Mouse (Mus musculus) midbrain, embryonic 11.5 days (tissue): ENCODE measurements around the gene Actb. TPM values are rescaled to one million over a fixed set of nuclear protein-coding genes. Genes with fewer than 3 reads are reported as not detected.

Experiments
- ATAC-seq: fragments of 200-750 bp; cut with Nextera tagmentation; 2 replicates; pipeline ENCODE4 v1.8.0; 2017; ENCODE audit warnings: moderate TSS enrichment, moderate library complexity; ENCODE audit not compliant: low FRiP score
- DNase-seq: peaks from one replicate; pipeline ENCODE4 v3.0.0; 2015; ENCODE audit warnings: low spot score; ENCODE audit errors: missing footprints
- H3K27ac ChIP-seq: fragments of 300-500 bp; sonication (generic); 2 replicates; pipeline ENCODE4 v1.5.1; 2014; ENCODE audit warnings: low read depth, low read length
- H3K27me3 ChIP-seq: fragments of 300-500 bp; sonication (generic); 2 replicates; pipeline ENCODE4 v1.6.1; 2014; ENCODE audit warnings: mild to moderate bottlenecking, low read length, moderate library complexity, mixed read lengths; ENCODE audit not compliant: control insufficient read depth, insufficient read depth
- H3K36me3 ChIP-seq: fragments of 300-500 bp; sonication (generic); 2 replicates; pipeline ENCODE4 v1.6.1; 2014; ENCODE audit warnings: mild to moderate bottlenecking, low read length, moderate library complexity, mixed read lengths; ENCODE audit not compliant: control insufficient read depth, insufficient read depth
- H3K4me1 ChIP-seq: fragments of 300-500 bp; sonication (generic); 2 replicates; pipeline ENCODE4 v1.6.1; 2014; ENCODE audit warnings: low read length; ENCODE audit not compliant: control insufficient read depth, insufficient read depth
- H3K4me2 ChIP-seq: fragments of 300-500 bp; sonication (generic); 2 replicates; pipeline ENCODE4 v1.6.1; 2014; ENCODE audit warnings: mild to moderate bottlenecking, moderate library complexity
- H3K4me3 ChIP-seq: fragments of 300-500 bp; sonication (generic); 2 replicates; pipeline ENCODE4 v1.5.1; 2014; ENCODE audit warnings: low read depth, low read length
- H3K9ac ChIP-seq: fragments of 300-500 bp; sonication (generic); 2 replicates; pipeline ENCODE4 v1.6.1; 2014; ENCODE audit warnings: low read length
- H3K9me3 ChIP-seq: fragments of 300-500 bp; sonication (generic); 2 replicates; pipeline ENCODE4 v1.6.1; 2016; ENCODE audit warnings: low read length; ENCODE audit not compliant: control insufficient read depth
- WGBS: fragments of 180-500 bp; shearing (Covaris S2); extraction: QIAGEN DNeasy Blood & Tissue Kit; methylation state at CpG from one replicate; pipeline ENCODE4 v1.1.7; 2014; 5-methylcytosine and 5-hydroxymethylcytosine counted together
- polyA plus RNA-seq: library from polyadenylated mRNA; unstranded; fragments of >200 nt; fragmentation: Nextera tagmentation; extraction: Ambion mirVana; gene quantifications from 2 replicates; pipeline ENCODE4 v1.2.1, GENCODE M21; 2014

Gene Actb
- polyA plus RNA-seq, 1 experiment from 2014 or later, result 15,094 TPM

DNA sequence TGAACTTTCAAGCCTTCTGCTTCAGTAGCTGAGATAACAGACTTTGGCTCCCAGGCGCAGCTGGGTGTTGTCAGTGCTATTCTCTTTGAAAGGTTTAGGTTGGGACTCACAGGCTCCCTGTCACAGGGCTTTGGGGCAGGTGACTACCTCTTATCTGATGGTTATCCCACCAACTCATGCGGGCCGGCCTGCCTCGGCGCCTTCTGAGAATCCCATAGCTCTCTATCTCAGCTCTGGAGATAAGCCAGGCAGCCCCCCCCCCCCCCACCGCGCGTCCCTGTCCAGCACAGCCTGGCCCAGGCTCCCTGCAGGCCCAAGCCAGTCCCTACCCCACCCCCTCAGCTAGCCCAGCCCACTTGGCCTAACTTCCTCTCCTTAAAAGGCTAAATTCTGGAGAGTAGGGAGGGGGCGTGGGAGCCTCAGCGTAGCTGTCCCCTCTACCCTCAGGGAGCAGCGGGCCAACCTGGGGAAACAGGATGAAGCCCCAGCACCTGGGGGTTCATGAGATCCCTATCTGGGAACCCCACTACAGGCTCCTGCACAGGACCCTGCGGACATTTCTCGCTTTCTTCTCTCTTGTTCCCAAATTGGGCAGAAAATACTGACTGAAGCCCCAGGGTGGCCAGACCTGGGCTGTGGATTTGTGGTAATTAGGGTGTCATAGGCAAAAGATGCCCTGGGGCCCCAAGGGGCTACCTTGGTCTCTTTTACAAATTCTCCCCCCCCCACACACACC is 19.8 kb upstream of the Actb start:
- Histone ChIP-seq H3K4me3 (no peak overlapping the region), H3K9ac (no peak overlapping the region), H3K27me3 (peaks cover 4% of the 10 kb centered on the region; the same call in 1 of the 2 replicates), H3K9me3 (no peaks in the 10 kb centered on the region), H3K4me2 (no peak overlapping the region), H3K27ac (no peak overlapping the region), H3K4me1 (peaks cover 13% of the 10 kb centered on the region), H3K36me3 (no peaks in the 10 kb centered on the region)
- ATAC-seq, result no peak
- WGBS, result 11% methylated on average over 13 of the region's 13 CpGs
- peak; percentile 83 for DNase-seq

DNA sequence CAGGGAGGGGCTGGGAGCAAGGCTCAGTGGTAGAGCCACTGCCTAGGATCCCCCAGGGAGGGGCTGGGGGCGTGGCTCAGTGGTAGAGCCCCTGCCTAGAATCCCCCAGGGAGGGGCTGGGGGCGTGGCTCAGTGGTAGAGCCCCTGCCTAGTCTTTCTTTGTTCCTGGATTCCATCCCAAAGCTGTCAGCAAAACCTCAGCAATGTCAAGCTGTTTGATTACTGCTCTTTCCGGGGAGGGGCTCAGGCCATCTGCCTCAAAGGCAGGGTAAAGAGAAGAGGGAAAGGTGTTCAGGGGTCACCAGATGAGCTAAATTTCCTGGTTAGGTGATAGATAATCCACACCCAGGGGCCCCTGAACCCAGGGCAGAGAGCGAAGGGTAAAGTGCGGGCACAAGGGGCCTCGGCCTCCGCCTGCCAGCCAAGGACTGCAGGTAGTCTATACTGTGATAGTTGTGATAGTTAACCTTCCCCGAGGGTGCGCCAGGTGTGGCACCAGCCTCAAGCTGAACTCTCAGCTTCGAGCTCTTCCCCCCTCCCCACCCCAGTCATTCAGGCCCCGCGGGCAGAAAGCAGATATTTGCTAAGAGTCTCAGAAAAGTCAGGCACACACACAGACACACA is 17.9 kb upstream of the Actb start:
- ATAC-seq (no peak), DNase-seq (no peak)
- peaks cover 13% of the 10 kb centered on the region for H3K4me1 ChIP-seq
- no peak overlapping the region for H3K27ac ChIP-seq
- no peaks in the 10 kb centered on the region for H3K36me3 ChIP-seq
- no peak overlapping the region for H3K9ac ChIP-seq
- H3K27me3 ChIP-seq, result peaks cover 2% of the 10 kb centered on the region; the same call in 1 of the 2 replicates
- WGBS, result 83% methylated on average over 12 of the region's 12 CpGs
- H3K4me2 ChIP-seq, result no peak overlapping the region
- H3K9me3 ChIP-seq, result no peaks in the 10 kb centered on the region
- H3K4me3 ChIP-seq, result no peak overlapping the region

DNA sequence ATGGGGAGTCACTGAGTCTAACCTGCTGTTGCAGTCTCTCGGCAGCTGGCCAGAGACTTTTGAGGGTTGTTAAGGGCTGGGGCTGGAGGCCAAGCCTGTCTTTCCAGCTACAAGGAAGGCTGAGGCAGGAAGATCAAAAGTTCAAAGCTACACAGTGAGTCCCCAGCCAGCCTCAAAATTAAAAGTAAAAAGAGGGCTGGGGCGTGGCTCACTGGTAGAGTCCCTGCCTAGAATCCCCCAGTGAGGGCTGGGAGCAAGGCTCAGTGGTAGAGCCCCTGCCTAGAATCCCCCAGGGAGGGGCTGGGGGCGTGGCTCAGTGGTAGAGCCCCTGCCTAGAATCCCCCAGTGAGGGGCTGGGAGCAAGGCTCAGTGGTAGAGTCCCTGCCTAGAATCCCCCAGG is 17.2 kb upstream of the Actb start:
- no peak overlapping the region for H3K27ac ChIP-seq
- H3K36me3 ChIP-seq, result no peaks in the 10 kb centered on the region
- peaks cover 1% of the 10 kb centered on the region; the same call in 1 of the 2 replicates for H3K27me3 ChIP-seq
- no peak overlapping the region for H3K4me3 ChIP-seq
- peaks cover 7% of the 10 kb centered on the region for H3K4me1 ChIP-seq
- DNase-seq (no peak), ATAC-seq (no peak)
- 72% methylated on average over 3 of the region's 3 CpGs for WGBS
- no peak overlapping the region for H3K4me2 ChIP-seq
- no peaks in the 10 kb centered on the region for H3K9me3 ChIP-seq
- H3K9ac ChIP-seq, result no peak overlapping the region

DNA sequence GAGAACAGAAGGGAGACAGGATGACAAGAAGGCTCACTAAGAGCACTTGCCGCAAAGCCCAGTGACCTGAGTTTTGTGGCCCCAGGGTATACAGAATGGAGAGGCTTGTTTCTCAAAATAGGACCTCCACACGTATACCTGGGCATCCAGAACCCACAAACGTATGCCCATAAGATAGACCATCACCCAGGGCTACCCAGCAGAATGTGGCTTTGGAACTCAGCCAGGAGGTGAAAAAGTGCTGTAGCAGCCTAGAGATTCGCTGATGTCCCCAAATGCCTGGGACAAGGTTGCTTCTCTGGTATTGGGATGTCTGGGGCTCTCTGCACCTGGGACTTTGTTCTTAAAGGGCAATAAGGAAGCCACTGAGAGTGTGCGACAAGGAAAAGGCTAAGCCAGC is 15.7 kb upstream of the Actb start:
- no peak overlapping the region for H3K9ac ChIP-seq
- 87% methylated on average over 5 of the region's 5 CpGs for WGBS
- no peak overlapping the region for H3K27ac ChIP-seq
- H3K4me3 ChIP-seq, result no peak overlapping the region
- no peaks in the 10 kb centered on the region for H3K9me3 ChIP-seq
- DNase-seq, result no peak
- H3K4me2 ChIP-seq, result no peak overlapping the region
- H3K4me1 ChIP-seq, result peaks cover 6% of the 10 kb centered on the region
- H3K36me3 ChIP-seq, result no peaks in the 10 kb centered on the region
- no peak for ATAC-seq
- no peaks in the 10 kb centered on the region for H3K27me3 ChIP-seq

DNA sequence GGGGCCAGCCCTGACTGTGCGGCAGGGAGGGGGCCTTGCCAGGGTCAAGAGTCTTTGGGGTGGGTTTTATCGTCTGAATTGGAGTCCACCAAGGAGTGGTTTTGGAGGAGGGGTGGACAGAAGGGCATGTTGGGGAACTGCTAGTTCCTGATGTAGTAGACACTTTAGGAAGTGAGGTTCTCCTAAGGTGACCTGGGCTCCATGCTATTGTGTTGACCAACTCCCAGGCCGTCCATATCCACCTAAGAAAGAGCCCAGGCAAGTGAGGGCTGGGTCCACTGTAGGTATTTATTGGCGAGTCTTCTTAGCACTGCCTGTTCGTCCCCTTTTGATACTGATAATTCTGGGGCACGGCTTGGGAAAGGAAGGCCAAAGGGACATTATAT is 14.5 kb upstream of the Actb start:
- DNase-seq (no peak), ATAC-seq (no peak)
- Histone ChIP-seq H3K4me1 (no peaks in the 10 kb centered on the region), H3K9ac (no peak overlapping the region), H3K9me3 (no peaks in the 10 kb centered on the region), H3K4me2 (no peak overlapping the region), H3K27ac (no peak overlapping the region), H3K4me3 (no peak overlapping the region), H3K36me3 (no peaks in the 10 kb centered on the region), H3K27me3 (no peaks in the 10 kb centered on the region)
- 85% methylated on average over 6 of the region's 6 CpGs for WGBS

DNA sequence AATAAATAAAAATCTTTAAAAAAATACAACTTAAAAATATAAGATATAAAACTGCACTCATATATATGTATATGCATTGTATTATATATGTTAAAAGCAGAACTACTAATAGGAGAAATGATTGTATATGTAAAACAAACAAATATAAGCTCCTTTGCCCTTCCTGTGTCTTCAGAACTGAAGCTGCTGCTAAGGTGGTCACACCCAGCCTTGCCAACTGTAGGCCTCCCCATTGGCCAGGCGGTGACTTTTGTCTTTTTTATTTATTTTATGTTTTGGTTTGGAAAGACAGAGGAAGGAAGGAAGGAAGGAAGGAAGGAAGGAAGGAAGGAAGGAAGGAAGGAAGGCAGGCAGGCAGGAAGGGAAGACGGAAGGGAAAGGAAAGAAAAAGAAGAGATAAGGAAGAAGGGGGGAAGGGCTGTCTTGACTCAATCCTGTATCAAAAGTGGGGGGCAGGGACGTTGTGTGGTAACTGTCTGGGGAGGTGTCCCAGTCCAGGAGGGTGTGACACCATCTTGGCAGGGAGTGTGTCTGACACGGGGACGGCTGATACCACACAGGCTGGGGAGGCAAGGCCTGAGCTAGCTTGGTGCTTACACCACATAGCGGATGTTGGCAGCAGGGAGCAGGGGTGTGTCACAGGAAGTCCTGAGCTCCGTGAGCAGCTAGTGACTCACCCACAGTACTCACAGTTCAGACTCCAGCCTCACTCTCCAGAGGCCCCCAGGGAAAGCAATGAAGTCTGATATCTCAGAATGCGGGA is 13.9 kb upstream of the Actb start:
- ATAC-seq (no peak), DNase-seq (no peak)
- no peaks in the 10 kb centered on the region for H3K36me3 ChIP-seq
- no peak overlapping the region for H3K4me3 ChIP-seq
- no peak overlapping the region for H3K9ac ChIP-seq
- H3K27me3 ChIP-seq, result no peaks in the 10 kb centered on the region
- H3K4me1 ChIP-seq, result no peaks in the 10 kb centered on the region
- H3K27ac ChIP-seq, result no peak overlapping the region
- 69% methylated on average over 8 of the region's 8 CpGs for WGBS
- no peaks in the 10 kb centered on the region for H3K9me3 ChIP-seq
- no peak overlapping the region for H3K4me2 ChIP-seq

DNA sequence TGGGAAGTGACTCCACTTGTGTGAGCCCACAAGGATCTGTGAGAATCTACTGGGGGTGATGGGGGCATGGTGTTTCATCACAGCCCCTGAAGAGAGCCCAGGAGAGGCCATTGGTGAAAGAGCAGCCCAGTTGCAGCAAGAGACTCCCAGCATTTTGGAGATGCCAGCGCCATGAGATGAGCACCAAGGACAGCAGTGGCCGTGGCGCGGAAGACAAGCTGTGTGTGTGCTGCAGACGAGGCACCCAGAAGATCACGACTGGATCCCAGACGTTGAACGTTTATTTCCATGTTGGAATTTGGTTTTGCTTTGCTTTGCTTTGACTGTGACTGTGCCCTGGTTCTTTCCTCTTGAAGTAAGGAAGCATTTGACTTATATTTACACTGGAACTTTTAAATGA is 10.8 kb upstream of the Actb start:
- WGBS, result 96% methylated on average over 8 of the region's 8 CpGs
- Histone ChIP-seq H3K27ac (no peak overlapping the region), H3K4me3 (no peak overlapping the region), H3K9ac (no peak overlapping the region), H3K27me3 (no peaks in the 10 kb centered on the region), H3K36me3 (no peaks in the 10 kb centered on the region), H3K4me1 (no peaks in the 10 kb centered on the region), H3K4me2 (no peak overlapping the region), H3K9me3 (no peaks in the 10 kb centered on the region)
- DNase-seq, result no peak
- no peak for ATAC-seq

DNA sequence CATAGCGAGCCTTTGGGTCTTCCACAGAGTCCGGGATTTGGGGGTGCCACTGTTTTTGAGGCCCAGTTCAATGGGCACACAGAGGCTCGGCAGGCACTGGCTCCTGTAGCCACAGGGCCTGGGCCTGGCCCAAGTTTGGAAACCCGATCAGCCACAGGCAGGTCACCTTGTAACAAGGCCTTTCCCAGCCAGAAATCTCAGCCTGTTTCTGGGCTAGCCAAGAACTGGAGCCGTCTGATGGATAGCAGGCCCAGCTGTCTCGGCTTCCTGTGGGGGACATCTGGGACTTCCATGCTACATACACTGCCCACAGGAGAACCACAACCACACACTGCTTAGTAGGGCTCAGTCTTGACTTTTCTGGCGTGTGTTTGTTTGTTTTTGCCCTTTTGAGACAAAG is 10.0 kb upstream of the Actb start:
- Histone ChIP-seq H3K4me1 (no peaks in the 10 kb centered on the region), H3K27ac (no peak overlapping the region), H3K4me3 (no peak overlapping the region), H3K27me3 (no peaks in the 10 kb centered on the region), H3K9ac (no peak overlapping the region), H3K4me2 (no peak overlapping the region), H3K36me3 (no peaks in the 10 kb centered on the region), H3K9me3 (no peaks in the 10 kb centered on the region)
- DNase-seq (no peak), ATAC-seq (no peak)
- 83% methylated on average over 7 of the region's 7 CpGs for WGBS

DNA sequence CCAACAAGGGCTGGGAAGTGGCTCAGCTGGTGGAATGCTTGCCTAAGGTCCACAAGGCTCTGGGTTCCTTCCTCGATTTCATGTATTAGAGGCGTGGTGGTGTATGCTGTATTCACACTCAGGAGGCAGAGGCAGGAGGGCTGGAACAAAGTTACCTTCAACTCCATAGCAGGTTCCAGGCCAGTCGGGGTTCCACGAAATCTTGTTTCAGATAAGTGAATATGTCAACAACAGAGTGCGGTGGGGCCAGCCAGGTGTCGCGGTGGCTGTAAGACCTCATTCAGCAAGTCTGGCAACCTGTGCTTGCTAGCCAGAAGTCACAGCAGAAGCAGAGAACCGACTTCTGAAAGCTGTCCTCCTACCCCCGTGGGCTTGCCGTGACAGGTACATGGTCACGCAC is 8.7 kb upstream of the Actb start:
- Histone ChIP-seq H3K27me3 (no peaks in the 10 kb centered on the region), H3K9ac (no peak overlapping the region), H3K36me3 (no peaks in the 10 kb centered on the region), H3K27ac (no peak overlapping the region), H3K4me3 (no peak overlapping the region), H3K4me1 (no peaks in the 10 kb centered on the region), H3K4me2 (no peak overlapping the region), H3K9me3 (no peaks in the 10 kb centered on the region)
- ATAC-seq (no peak), DNase-seq (no peak)
- 94% methylated on average over 11 of the region's 11 CpGs for WGBS
